Mouse (Mus musculus) T-helper 2 cell (primary cell): ENCODE data around the gene Retreg1.

Source experiments
- in situ Hi-C: fragments of 300-600 bp; cut with MboI, MseI; formaldehyde crosslinking; loops from one replicate; pipeline ENCODE4 v1.15.1; 2025; ENCODE audit warnings: high pct_unique_total_duplicates

The Retreg1 gene

DNA sequence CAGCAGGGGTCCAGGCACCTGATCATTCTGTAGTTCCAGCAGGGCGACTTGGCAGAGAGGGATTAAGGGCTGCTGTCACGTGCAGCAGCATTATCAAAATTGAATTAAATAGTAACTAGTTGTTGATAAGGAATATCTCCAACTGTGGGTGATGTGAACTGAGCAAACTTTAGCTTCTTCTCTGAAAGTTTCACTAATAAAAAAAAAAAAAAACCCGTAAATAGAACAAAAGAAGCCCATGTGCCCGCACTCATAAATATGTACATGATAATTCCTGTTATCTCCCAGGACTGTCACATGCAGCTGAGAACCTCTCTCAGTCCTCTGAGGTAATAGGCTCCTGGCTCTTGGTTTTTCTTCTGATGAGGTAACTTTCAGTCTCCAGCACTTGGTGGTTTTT lies 99.4 kb downstream of the Retreg1 start:
- in situ Hi-C loops, result no loop called here

DNA sequence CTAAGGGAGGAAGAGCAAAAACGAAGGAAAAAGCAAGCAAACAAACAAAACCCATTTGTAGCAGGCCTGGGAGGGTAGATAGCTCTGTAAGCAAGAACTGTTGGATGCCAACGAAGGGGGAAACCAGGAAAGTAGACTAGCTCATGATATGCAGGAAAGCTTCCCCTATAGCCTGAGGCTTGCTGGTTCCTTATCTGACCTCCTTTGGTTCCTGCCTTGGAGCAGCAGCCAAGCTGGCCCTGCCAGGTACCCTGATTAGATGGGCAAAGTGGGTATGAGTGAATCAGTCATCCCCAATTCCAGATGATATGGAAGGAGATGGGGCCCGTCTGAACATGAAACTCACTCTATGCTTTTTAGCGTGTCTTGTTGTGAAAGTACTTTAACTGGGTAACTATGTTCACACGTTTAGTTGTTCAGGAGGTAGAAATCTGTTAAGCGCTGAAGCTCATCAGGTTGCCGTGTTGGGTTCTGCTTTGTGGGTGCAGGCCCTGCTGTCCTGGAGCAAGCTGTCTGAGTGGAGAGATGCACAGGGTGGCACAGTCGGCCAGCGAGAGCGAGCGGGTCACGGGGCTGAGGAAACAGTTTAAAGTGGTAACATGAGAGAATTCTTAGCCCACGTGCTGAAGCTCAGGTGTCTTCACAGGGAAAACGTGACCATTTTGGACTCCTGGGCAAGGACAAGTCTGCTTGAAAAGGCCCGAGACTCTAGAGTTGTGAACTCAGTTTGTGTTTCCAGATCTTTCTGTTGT lies 100.6 kb downstream of the Retreg1 start:
- in situ Hi-C loops, result no loop called here

DNA sequence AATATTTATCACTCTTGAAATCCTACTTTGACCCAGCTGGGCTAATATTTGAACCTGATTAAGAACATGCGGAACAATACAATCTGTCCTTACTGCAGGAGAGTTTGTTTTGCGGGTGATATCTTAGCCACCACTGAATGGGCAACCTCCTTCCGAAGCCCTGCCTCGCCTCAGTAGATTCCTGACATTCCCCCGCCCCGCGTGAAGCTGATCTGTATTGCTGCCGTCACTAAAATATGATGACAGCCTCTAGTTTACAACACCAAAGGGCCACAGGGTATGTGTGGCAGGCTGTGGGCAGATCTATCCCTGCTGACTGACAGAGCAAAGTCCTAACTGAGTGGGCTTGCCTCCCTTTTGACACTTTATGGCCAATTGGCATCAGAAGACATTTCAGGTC lies 102.2 kb downstream of the Retreg1 start:
- in situ Hi-C loops, result no loop called here

DNA sequence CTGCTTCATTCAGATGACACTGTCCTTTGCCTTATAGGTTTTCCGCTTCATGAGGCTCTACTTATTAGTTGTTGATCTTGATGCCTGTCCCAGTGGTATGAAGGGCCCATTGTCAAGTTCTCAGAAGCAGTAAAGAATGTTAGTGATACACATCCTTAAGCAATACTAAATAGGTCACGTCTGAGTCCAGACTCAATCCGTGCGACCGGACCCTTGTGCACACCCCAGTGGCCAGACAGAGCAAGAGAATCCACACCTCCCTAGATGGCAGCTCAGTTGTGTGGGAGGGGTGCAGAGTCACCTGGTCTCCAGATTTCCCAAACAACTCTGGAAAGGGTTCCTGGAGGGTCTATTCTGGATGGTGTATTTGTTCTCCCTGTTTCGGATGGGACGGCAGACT lies 103.5 kb downstream of the Retreg1 start:
- in situ Hi-C loops, result no loop called here

DNA sequence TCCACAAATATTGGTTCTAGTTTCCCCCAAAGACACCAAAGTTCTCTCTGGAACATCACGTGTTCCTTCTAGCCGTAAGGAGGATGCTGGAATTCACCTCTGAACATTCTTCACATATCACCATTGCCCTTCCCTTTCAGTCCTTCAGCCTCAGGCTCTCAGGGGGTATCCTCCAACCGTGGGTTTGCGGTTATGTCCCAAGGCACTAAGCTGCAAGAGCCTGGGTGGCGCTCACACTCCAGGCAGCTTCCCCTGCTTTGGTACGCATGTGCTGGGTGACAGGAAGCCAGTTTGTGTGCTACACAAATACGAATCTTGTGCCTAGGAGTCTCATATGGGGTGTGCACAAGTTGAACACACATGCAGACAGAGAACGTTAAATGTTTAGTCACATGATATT lies 104.4 kb downstream of the Retreg1 start:
- in situ Hi-C loops, result no loop called here

DNA sequence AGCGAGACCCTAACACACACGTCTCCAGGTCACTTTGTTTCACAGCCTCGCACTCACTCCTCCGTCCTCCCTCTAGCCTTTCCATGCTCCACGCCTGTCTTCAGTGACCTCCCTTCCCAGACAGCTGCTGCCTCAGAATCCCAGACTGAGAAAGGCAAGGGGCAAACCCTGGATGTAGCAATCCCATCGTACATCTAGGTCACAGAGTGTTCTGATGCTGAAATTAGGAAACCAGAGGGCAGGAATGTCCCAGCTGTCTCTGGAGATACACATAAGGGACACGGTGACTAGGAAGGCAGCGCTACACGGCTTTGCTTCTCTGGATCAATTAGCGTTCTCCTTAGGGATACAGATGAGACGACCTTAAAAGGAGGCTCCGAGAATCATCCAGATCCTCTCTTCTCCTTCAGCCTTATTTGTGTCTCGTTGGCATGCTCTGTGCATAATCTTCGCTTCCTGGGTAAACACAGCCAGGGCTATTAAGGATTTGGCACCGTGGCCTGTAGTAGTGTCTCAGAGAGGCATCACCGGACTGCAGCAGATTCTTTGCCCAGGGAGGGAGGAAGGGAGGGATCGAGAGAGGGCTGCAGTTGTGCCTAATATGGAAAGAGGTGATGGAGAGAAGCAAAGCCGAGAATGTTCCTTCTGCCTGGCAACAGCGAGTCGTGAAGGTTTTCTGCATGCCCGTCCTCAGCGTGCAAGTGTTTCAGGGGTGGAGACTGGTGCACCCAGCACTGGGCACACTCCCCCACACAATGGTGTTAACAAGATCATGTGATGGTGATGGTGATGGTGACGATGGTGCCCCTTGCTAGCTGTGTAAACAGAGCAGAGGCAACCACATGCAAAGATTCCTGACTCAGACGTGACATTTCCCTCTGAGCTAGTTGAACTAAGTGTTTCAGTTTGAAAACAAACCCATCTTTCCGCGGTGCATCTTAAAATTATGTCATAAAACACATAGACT lies 105.6 kb downstream of the Retreg1 start:
- in situ Hi-C loops, result no loop called here

DNA sequence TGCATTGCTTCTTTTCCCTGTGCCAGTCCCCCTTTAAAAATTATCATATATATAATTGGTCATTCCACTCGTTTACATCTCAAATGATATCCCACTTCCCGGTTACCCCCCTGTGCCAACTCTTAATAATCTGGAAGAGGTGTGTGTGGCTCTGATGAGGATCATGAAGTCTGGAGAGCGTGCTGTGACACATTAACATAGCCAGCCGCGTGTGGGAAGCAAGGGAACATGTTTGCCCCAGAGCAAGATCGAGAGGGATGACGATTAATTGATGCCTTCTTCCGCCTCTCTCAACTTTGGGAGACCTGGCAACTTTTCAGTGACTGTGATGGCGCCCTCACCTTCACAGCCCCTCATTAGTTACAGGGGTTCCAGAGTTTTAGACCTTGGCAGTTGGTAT lies 106.7 kb downstream of the Retreg1 start:
- in situ Hi-C loops, result no loop called here

DNA sequence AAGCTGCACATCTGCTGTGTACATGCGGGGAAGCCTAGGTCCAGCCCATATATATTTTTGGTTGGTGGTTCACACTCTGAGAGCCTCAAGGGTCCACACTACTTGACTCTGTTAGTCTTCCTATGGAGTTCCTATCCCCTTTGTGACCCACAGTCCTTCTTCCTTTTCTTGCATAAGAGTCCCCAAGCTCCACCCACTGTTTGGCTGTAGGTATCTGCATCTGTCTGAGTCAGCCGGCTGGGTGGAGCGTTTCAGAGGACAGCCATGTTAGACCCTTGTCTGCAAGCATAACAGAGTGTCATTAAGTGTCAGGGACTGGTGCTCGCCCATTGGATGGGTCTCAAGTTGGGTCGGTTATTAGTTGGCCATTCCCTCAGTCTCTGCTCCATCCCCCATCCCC lies 107.6 kb downstream of the Retreg1 start:
- in situ Hi-C loops, result no loop called here

DNA sequence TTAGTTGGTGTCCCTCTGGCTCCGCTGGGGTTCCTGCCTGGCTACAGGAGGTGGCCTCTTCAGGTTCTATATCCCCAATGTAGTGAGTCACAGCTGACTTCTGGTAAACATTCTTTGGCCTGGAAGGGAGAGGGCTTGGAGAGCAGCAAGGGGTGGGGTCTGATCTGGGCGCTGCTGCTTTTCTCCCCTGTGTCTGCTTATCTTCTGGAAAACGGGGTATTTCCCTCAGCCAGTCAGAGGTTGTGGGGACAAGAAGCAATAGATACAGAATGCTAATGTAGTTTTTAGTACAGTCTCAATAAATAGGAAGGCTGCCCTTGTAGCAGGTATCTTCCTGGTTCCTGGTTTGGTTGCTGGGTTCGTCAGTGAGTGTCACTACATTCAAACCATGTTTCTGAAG lies 108.1 kb downstream of the Retreg1 start:
- in situ Hi-C loops, result no loop called here

DNA sequence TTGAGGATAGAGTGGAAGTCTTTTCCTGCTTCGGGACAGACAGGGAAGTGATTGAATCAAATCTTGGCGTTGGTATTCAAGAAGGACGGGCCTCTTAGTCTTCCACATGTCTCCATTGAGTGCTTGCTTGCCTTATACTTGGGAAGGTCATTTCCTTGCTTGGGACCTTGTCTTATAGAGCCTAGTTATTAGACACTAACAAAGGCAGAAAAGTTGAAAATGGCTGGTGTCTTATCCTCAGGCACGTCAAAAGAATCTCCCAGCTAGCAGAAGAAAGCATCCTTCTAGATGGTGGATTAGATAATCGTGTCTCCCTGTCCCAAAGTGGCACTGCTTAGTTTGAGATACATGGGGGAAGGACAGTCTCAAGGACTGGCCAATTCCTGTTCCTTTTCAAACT lies 113.0 kb downstream of the Retreg1 start:
- in situ Hi-C loops, result no loop called here

DNA sequence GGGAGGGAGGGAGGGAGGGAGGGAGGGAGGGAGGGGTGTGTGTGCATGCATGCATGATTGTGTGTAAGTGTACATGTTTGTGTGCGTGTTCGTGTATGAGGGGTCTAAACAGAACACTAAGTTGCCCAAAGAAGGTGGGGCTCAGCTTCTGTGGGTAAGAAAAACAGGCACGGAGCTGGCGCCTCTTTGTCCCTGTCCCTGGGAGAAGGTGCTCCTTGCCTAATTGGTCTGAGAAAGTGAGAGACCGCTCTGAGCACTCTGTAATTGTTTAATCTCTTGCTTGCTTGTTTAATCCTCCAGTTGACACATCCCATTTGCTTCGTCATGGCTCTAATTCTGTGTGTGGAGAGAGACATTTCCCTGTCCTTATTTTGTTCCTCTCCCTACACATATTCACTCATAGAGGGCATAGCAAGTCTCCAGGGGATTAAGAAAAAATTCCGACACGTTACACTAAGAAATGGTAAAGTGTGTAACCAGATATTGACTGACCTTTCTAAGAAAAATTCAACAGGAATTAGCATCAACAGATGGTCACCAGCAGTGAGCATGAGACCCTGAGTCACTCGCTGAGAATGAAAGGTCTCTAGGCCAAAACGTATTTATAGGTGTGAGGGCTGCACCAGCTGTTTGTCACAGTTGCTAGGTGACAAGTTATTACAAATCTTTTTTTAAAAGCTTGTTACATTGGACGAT lies 113.6 kb downstream of the Retreg1 start:
- in situ Hi-C loops, result no loop called here

DNA sequence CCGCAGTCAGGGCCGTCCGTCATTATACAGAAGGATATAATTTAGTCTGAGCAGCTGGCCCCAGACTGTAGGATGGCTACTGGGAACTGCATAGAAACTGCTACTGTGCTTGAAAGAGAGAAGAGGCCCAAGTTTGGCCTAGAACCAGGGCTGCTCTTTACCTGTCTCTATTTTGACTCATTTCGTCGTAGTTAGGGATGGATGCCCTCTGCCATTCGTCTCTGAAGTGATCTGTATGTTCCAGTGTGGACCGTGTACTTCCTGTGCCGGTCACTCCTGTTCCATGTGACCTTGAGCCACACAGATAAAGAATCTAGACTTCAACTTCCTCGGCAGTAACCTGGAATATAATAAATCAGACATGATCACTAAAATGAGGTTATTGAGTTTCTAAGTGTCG lies 114.7 kb downstream of the Retreg1 start:
- in situ Hi-C loops, result no loop called here

DNA sequence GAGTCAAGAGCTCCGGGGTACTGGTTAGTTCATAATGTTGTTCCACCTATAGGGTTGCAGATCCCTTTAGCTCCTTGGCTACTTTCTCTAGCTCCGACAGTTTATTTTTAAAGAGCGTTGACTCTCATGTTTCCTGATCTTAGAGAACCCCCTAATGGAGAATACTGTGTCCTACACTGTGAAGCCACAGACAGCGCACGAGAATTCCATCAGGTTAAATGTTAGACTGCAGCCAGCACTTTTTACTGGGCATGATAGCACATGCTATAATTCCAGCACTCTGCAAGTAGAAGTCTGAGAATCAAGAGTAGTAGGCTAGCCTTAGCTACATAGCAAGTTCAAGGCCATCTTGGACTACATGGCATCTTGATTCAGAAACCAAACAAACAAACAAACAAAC lies 116.4 kb downstream of the Retreg1 start:
- in situ Hi-C loops, result no loop called here

DNA sequence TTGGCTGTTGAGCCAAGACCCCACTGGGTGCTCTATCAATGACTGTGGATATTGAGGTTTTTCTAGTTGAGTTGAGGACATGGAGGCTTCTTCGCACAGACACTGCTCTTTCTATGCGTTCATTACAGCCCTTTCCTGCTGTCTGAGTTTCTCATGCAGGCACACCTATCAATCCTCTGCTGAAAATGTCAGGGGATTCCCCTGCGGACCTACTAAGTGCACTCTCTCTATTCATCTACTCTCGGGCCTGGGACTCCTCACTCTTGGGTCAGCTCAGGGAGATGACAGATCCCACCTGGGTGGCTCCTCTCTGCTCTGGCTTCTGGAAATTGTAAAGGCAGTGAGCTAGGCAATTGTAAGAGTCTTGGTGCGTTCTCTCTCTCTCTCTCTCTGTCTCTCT lies 117.3 kb downstream of the Retreg1 start:
- in situ Hi-C loops, result loop anchor here (5.0 kb wide), 1 partner anchor 168 kb away; no protein-coding TSS in a partner anchor

DNA sequence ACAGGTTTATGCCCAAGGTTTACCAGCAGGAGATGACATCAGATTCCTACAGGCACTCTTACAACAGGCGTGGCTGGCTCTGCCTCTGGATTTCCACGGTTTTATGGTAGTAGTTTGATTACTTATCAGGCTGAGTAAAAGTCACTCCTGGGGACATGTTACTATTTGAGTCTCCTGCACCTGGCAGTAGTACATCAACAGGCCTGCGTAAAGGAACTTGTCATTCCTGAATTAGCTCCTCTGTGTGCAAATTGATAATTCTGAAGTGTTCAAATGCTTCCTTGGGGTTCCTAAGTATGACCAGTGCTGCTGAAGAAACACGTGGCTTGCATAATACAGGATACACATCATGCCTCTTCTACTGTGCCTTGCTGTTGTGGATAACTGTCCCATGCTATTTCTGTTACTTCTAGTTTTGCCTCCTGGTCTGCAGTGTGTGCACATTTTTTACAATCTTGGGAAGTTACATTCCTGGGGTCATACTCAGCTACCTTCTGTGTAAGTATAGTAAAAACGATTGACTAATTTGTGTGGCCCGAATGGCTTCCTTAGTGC lies 123.3 kb downstream of the Retreg1 start:
- in situ Hi-C loops, result no loop called here

DNA sequence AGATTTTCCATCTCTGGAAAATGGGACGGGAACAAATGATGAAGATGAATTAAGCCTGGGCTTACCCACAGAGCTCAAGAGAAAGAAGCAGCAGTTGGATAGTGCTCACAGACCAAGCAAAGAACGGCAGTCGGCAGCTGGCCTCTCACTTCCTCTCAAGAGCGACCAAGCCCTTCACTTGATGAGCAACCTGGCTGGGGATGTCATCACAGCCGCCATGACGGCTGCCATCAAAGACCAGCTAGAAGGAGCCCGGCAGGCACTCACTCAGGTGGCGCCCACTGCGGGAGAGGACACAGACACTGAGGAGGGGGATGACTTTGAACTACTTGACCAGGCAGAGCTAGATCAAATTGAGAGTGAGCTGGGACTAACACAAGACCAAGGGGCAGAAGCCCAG lies 128.6 kb downstream of the Retreg1 start:
- in situ Hi-C loops, result no loop called here

DNA sequence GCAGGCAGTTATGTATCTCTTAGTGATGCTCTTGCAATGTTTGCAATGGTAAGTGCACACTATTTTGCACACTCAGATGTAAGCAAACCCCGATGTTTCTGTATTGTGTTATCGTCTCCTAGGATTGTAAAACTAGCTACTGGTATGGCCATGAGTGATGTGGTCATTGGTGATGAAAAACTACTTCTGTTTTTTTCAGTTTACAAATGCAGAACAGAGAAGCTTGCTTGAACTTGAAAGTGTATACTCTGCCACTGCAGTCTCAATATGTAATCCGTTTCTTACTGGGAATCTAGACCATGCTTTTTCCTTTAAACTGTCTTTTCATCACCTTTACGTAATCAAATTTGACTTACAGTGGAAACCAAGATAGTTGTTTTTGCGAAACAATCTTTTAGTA lies 129.8 kb downstream of the Retreg1 start:
- in situ Hi-C loops, result no loop called here

DNA sequence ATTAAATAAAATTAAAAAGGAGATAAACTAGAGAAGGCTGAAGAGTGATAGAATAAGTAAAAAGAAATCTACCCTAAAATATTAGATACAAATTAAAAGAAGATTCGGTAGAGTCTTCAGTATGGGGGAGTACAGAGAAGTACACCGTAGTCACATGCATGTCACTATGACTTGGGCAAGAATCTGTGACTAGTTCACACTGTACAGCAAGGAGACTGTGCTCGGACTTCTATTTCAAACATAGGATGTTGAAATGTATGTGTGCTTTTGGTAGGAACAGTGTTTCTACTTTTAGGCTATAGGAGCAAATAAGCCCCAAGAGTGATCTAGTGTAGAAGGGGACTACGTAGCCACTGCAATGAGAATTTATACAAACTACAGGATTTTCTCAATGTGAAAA lies 131.4 kb downstream of the Retreg1 start:
- in situ Hi-C loops, result no loop called here

DNA sequence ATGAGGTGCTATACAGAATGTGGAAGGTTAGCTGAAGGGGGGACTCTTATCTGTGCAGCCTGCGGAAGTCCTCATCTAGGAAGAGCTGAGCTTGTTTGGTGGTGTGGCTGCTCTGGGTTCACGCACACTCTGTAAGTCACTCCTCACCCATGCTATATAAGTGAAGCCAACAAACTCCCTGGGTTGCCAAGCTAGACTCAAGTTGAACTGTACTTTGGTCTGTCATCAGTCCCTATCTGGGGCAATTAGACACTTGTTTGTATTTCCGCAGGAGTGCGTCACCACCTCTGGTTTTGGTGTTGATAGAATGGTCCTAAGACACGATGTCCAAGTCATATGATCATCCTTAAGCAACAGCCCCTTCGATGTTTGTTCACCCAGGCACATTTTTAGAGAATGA lies 132.8 kb downstream of the Retreg1 start:
- in situ Hi-C loops, result loop anchor here (25.0 kb wide), 1 partner anchor 364 kb away; the partner anchor contains the start of gene Myo10

DNA sequence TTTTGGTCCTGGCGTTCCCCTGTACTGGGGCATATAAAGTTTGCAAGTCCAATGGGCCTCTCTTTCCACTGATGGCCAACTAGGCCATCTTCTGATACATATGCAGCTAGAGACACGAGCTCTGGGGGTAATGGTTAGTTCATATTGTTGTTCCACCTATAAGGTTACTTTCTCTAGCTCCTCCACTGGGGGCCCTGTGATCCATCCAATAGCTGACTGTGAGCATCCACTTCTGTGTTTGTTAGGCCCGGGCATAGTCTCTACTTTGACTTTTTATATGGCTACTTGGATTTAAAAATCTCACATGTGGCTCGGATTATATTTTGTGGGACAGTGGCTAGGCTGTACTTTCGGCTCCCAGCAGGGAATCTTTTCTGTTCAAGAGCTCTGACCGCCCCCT lies 140.6 kb downstream of the Retreg1 start:
- in situ Hi-C loops, result loop anchor here (10.0 to 25.0 kb wide), 3 partner anchors 179 to 1611 kb away; partner anchors contain the start of gene Myo10

DNA sequence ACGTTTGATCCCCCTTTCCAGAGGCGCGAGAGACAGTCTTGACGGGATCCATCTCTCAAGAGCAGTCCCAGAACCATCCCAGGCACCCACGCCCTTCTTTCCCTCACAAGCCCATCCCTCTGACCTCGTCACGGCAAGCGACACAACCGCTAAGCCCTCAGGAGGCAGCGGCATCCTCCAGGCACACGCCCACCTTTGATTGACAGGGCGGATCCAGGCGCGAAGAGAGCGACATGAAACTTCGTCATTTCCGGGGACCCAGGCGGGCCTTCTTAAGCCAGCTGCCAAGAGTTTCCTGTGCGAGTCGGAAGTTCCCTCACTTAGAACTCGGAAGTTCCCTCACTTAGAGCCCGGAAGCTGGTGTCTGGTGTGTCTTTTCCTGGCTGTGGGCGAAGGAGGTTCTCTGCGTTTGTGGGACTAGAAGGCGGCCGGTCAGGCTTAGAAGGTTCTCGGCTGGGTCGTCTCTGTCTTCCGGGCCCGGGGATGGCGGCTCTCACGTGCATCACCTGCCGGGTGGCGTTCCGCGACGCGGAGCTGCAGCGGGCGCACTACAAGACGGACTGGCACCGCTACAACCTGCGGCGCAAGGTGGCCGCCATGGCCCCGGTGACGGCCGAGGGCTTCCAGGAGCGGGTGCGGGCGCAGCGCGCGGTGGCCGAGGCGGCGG lies 141.2 kb downstream of the Retreg1 start, which contains the start of gene Zfp622:
Gene Zfp622 (plus strand): TSS at position 300 of the 667 bp plus-strand sequence.
- in situ Hi-C loops, result loop anchor here (10.0 to 25.0 kb wide), 3 partner anchors 179 to 1611 kb away; partner anchors contain the start of gene Myo10
